Comparison of ENCODE assay signal across 25 mouse cellular contexts in the genomic region with DNA sequence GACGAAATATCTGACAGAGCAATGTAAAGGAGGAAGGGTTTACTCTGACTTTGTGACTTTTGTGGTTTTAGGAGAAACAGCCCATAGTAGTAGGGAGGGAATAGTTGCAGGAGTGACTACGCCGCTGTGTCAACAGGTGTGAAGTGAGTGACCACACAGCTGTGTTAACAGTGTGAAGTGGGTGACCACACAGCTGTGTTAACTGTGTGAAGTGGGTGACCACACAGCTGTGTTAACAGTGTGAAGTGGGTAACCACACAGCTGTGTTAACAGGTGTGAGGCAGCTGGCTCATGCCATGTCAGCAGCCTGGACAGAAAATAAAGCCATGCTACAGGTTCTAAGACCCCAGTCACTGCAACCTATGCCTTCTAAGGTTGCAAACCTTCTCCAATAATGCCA.
DNase-seq lines count a peak whose midpoint lies in the region; ATAC-seq and TF ChIP-seq lines count a peak whose summit lies in the region.
"Had no signal": no experiment of that assay in that cellular context is flagged by ENCODE, and none has a peak within 500 bp of the region (broad histone marks: within the 10 kb centered on the region; RNA-seq: fewer than 3 reads in every experiment).

No protein-coding gene starts in this region.

- TF ChIP-seq POLR2A in kidney, adult 2 months (IDR thresholded peaks at IDR 0.05; ENCODE audit: low read depth, low read length) = no peak
- no peak for TF ChIP-seq POLR2A in lung, adult 2 months (IDR thresholded peaks at IDR 0.05; ENCODE audit: borderline replicate concordance, extremely low read depth, low read depth, low read length)

- peak; percentile 60; the same call in 1 of the 2 replicates for ATAC-seq in embryonic facial prominence, embryonic 12.5 days (ENCODE audit: insufficient number of reproducible peaks, insufficient read depth, low FRiP score, low TSS enrichment)
- 0 out of 2 replicates have a peak, but pooled peaks have one; percentile 6 for ATAC-seq in kidney, embryonic 15.5 days (replicated peaks; ENCODE audit: low FRiP score)
- ATAC-seq in lung, postnatal 0 days = peak; percentile 50
- peak; percentile 36 for ATAC-seq in megakaryocyte progenitor cell, adult 5-6 weeks (replicated peaks; ENCODE audit: poor library complexity)
- ATAC-seq: forebrain, embryonic 14.5 days; intestine, postnatal 0 days; Patski had no signal

- no peak for TF ChIP-seq CTCF in kidney, adult 2 months (conservative IDR thresholded peaks at IDR 0.05; ENCODE audit: insufficient read depth, insufficient read length, low read depth, low read length)
- TF ChIP-seq CTCF in lung, postnatal 0 days (IDR thresholded peaks at IDR 0.05) = no peak
- TF ChIP-seq CTCF in lung, adult 2 months (IDR thresholded peaks at IDR 0.05; ENCODE audit: insufficient read depth, low read length) = no peak

- H3K9me3 ChIP-seq in embryonic facial prominence, embryonic 12.5 days = no peaks in the 10 kb centered on the region
- no peaks in the 10 kb centered on the region for H3K9me3 ChIP-seq in embryonic facial prominence, embryonic 10.5 days
- no peaks in the 10 kb centered on the region for H3K9me3 ChIP-seq in kidney, embryonic 15.5 days (replicated peaks)
- no peaks in the 10 kb centered on the region for H3K9me3 ChIP-seq in lung, postnatal 0 days (ENCODE audit: low read length)
- H3K9me3 ChIP-seq: embryonic facial prominence, embryonic 13.5 days; heart, embryonic 10.5 days; limb, embryonic 15.5 days; liver, embryonic 13.5 days; midbrain, embryonic 12.5 days had no signal

- no peak overlapping the region for H3K27ac ChIP-seq in embryonic facial prominence, embryonic 12.5 days
- no peak overlapping the region for H3K27ac ChIP-seq in embryonic facial prominence, embryonic 10.5 days (replicated peaks)
- no peak overlapping the region for H3K27ac ChIP-seq in kidney, embryonic 15.5 days
- H3K27ac ChIP-seq in kidney, adult 2 months (ENCODE audit: insufficient read depth, low read depth, low read length) = no peak overlapping the region
- no peak overlapping the region for H3K27ac ChIP-seq in lung, postnatal 0 days (ENCODE audit: low read length)
- H3K27ac ChIP-seq: embryonic facial prominence, embryonic 13.5 days; heart, embryonic 10.5 days; hindbrain, embryonic 14.5 days; limb, embryonic 15.5 days; liver, embryonic 13.5 days; macrophage; midbrain, embryonic 12.5 days had no signal

- 94% methylated on average over 3 of the region's 3 CpGs for WGBS in embryonic facial prominence, embryonic 12.5 days
- 94% methylated on average over 3 of the region's 3 CpGs for WGBS in embryonic facial prominence, embryonic 10.5 days
- 80% methylated on average over 3 of the region's 3 CpGs for WGBS in kidney, embryonic 15.5 days
- 82% methylated on average over 3 of the region's 3 CpGs for WGBS in kidney, adult 2 months
- 47% methylated on average over 3 of the region's 3 CpGs for WGBS in lung, postnatal 0 days
- WGBS in lung, adult 2 months = 69% methylated on average over 3 of the region's 3 CpGs

- no peak for TF ChIP-seq EP300 in lung, postnatal 0 days (IDR thresholded peaks at IDR 0.05)

- no peaks in the 10 kb centered on the region for H3K4me1 ChIP-seq in embryonic facial prominence, embryonic 12.5 days
- H3K4me1 ChIP-seq in embryonic facial prominence, embryonic 10.5 days = no peaks in the 10 kb centered on the region
- H3K4me1 ChIP-seq in kidney, embryonic 15.5 days = no peaks in the 10 kb centered on the region
- no peaks in the 10 kb centered on the region for H3K4me1 ChIP-seq in kidney, adult 2 months (ENCODE audit: control insufficient read depth, insufficient read depth, low read length)
- H3K4me1 ChIP-seq in lung, postnatal 0 days (ENCODE audit: insufficient read depth, low read depth, low read length) = no peaks in the 10 kb centered on the region
- no peaks in the 10 kb centered on the region for H3K4me1 ChIP-seq in lung, adult 2 months (ENCODE audit: control insufficient read depth, insufficient read depth, low read length)
- H3K4me1 ChIP-seq: embryonic facial prominence, embryonic 13.5 days; heart, embryonic 10.5 days; limb, embryonic 15.5 days; liver, embryonic 13.5 days; midbrain, embryonic 12.5 days had no signal

- no peaks in the 10 kb centered on the region for H3K27me3 ChIP-seq in embryonic facial prominence, embryonic 12.5 days
- no peaks in the 10 kb centered on the region for H3K27me3 ChIP-seq in embryonic facial prominence, embryonic 10.5 days (replicated peaks; ENCODE audit: low read depth, poor library complexity, severe bottlenecking)
- H3K27me3 ChIP-seq in kidney, embryonic 15.5 days = no peaks in the 10 kb centered on the region
- no peaks in the 10 kb centered on the region for H3K27me3 ChIP-seq in kidney, adult 2 months (replicated peaks; ENCODE audit: control insufficient read depth, insufficient read depth, low read length)
- H3K27me3 ChIP-seq in lung, postnatal 0 days (replicated peaks; ENCODE audit: insufficient read depth, low read length) = no peaks in the 10 kb centered on the region
- H3K27me3 ChIP-seq: embryonic facial prominence, embryonic 13.5 days; limb, embryonic 15.5 days; liver, embryonic 13.5 days; midbrain, embryonic 12.5 days; Patski had no signal

- no peaks in the 10 kb centered on the region for H3K36me3 ChIP-seq in embryonic facial prominence, embryonic 12.5 days
- no peaks in the 10 kb centered on the region for H3K36me3 ChIP-seq in embryonic facial prominence, embryonic 10.5 days (replicated peaks)
- H3K36me3 ChIP-seq in kidney, embryonic 15.5 days = no peaks in the 10 kb centered on the region
- H3K36me3 ChIP-seq in kidney, adult 2 months (ENCODE audit: control insufficient read depth, insufficient read depth, low read length) = no peaks in the 10 kb centered on the region
- H3K36me3 ChIP-seq in lung, postnatal 0 days (ENCODE audit: insufficient read depth, low read length) = no peaks in the 10 kb centered on the region
- H3K36me3 ChIP-seq: embryonic facial prominence, embryonic 13.5 days; heart, embryonic 10.5 days; limb, embryonic 15.5 days; liver, embryonic 13.5 days; midbrain, embryonic 12.5 days had no signal

- no peak overlapping the region for H3K4me3 ChIP-seq in embryonic facial prominence, embryonic 12.5 days
- no peak overlapping the region for H3K4me3 ChIP-seq in embryonic facial prominence, embryonic 10.5 days
- no peak overlapping the region for H3K4me3 ChIP-seq in kidney, embryonic 15.5 days (replicated peaks)
- no peak overlapping the region for H3K4me3 ChIP-seq in kidney, adult 2 months (ENCODE audit: insufficient read depth, low read depth, low read length)
- no peak overlapping the region for H3K4me3 ChIP-seq in lung, postnatal 0 days (ENCODE audit: low read depth, low read length)
- H3K4me3 ChIP-seq in lung, adult 2 months (replicated peaks; ENCODE audit: extremely low read depth, low read depth, low read length) = no peak overlapping the region
- H3K4me3 ChIP-seq: embryonic facial prominence, embryonic 13.5 days; heart, embryonic 10.5 days; limb, embryonic 15.5 days; liver, embryonic 13.5 days; midbrain, embryonic 12.5 days had no signal

- H3K9ac ChIP-seq in embryonic facial prominence, embryonic 12.5 days = no peak overlapping the region
- H3K9ac ChIP-seq in kidney, embryonic 15.5 days = no peak overlapping the region
- H3K9ac ChIP-seq in lung, postnatal 0 days (replicated peaks; ENCODE audit: low read depth) = no peak overlapping the region
- H3K9ac ChIP-seq: embryonic facial prominence, embryonic 13.5 days; hindbrain, embryonic 14.5 days; limb, embryonic 15.5 days; liver, embryonic 13.5 days; midbrain, embryonic 12.5 days had no signal

- DNase-seq in embryonic facial prominence, embryonic 10.5 days (ENCODE audit: low spot score) = no peak
- no peak for DNase-seq in kidney, adult 2 months
- no peak for DNase-seq in lung, postnatal 0 days (ENCODE audit: low spot score)
- DNase-seq in lung, adult 2 months = no peak
- DNase-seq in spleen, postnatal 10 days (ENCODE audit: low spot score in 2 of 2) = no peak
- DNase-seq: adrenal gland, postnatal 10 days; cerebellum, adult 11 months; cerebellum, adult 9-10 months; cerebellum, postnatal 36 days; gastrocnemius, postnatal 25 days; kidney, postnatal 36 days; liver, embryonic 13.5 days; thymus, postnatal 4 days had no signal

- H3K4me2 ChIP-seq in embryonic facial prominence, embryonic 12.5 days (replicated peaks) = no peak overlapping the region
- H3K4me2 ChIP-seq in kidney, embryonic 15.5 days = no peak overlapping the region
- H3K4me2 ChIP-seq in lung, postnatal 0 days (replicated peaks; ENCODE audit: low read depth, low read length) = no peak overlapping the region
- H3K4me2 ChIP-seq: embryonic facial prominence, embryonic 13.5 days; hindbrain, embryonic 14.5 days; limb, embryonic 15.5 days; liver, embryonic 13.5 days; midbrain, embryonic 12.5 days had no signal

Comparison
In these comparisons a context has a peak if more than half of its experiments do, and no peak if none do; other contexts are left out.
1. ATAC-seq: peak in every context shown above with its lines; median percentile 60 in embryonic facial prominence, embryonic 12.5 days; 50 in lung, postnatal 0 days; 36 in megakaryocyte progenitor cell, adult 5-6 weeks; 6 in kidney, embryonic 15.5 days.